Mouse (Mus musculus): ENCODE results near the gene Wrnip1. TPM values are rescaled to one million over a fixed set of nuclear protein-coding genes. Genes with fewer than 3 reads are reported as not detected.

The Wrnip1 gene
- polyA plus RNA-seq, 1 experiment from 2014 or later = 15.6 TPM

DNA sequence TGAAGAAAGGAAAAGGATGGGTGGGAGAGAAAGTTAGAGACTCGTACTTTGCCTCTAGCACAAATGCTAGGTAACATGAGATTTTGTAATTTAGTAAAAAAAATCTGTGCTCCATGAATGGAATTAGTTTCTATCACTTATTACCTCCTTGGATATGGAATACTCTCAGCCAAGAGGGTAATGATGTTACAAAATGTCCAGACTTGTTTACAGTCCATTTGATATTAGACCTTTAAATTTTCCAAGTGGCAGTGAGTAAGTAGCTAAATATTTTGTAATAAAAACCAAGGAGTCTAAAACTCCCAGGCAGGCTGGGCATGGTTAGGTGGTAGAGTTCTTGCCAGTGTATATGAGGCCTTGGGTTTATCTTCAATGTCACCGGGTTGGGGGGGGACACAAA is 14.3 kb upstream of the Wrnip1 start:
- no peak overlapping the region for H3K4me2 ChIP-seq (replicated peaks; ENCODE audit: low read depth)
- H3K27ac ChIP-seq (ENCODE audit: low read depth, low read length) = no peak overlapping the region
- no peaks in the 10 kb centered on the region for H3K27me3 ChIP-seq (replicated peaks; ENCODE audit: control insufficient read depth, insufficient read depth, low read length)
- TF ChIP-seq CTCF (IDR thresholded peaks at IDR 0.05; ENCODE audit: low read depth) = no peak
- WGBS = 71% methylated on average over 2 of the region's 2 CpGs
- H3K36me3 ChIP-seq (ENCODE audit: control insufficient read depth, insufficient read depth) = no peaks in the 10 kb centered on the region
- no peak overlapping the region for H3K4me3 ChIP-seq (ENCODE audit: low read depth, low read length)
- H3K9ac ChIP-seq (ENCODE audit: low read depth, low read length) = no peak overlapping the region
- H3K9me3 ChIP-seq (ENCODE audit: control insufficient read depth) = no peaks in the 10 kb centered on the region
- H3K4me1 ChIP-seq (replicated peaks; ENCODE audit: control insufficient read depth, insufficient read depth, low read length) = no peaks in the 10 kb centered on the region
- ATAC-seq = no peak

DNA sequence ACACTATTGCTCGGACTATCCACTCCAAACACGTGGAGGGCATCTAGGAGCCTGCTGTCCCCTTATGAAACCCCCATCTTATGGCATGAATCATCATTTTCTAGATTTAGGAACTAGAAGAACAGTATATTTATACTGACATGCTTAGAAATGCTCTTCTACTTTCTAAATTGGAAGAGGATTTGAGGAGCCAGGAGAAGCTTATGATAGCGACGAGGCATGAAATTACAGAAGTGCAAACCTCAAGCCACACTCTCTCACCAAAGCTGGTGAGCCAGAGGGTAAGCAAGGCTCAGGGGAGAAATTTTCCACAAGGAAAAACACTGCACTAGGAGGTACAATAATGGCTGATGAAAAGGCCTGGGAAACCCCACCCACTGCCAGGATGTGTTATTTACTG is 12.1 kb upstream of the Wrnip1 start:
- 75% methylated on average over 4 of the region's 4 CpGs for WGBS
- TF ChIP-seq CTCF (IDR thresholded peaks at IDR 0.05; ENCODE audit: low read depth) = no peak
- no peak overlapping the region for H3K4me2 ChIP-seq (replicated peaks; ENCODE audit: low read depth)

DNA sequence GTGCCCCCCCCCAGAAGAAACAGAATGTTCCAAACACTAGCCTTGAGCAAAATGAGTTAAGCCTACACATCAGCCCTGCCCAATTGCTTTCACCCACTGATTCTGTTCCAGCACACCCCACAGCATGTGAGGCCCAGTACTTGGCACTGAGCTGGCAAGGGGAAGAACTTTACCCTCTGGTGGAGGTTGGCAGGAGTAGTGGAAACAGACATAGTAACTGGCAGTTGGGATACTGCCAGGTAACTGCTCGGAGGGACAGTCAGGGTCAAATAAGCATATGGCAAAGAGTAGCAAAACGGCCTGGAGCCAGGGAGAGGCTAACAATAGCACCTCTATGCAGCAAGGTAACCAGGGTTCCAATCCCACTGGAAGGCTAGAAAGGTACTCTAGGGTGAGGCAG is 7.2 kb upstream of the Wrnip1 start:
- Histone ChIP-seq H3K9ac (ENCODE audit: low read depth, low read length) (no peak overlapping the region), H3K4me1 (replicated peaks; ENCODE audit: control insufficient read depth, insufficient read depth, low read length) (no peaks in the 10 kb centered on the region), H3K4me2 (replicated peaks; ENCODE audit: low read depth) (no peak overlapping the region), H3K4me3 (ENCODE audit: low read depth, low read length) (no peak overlapping the region), H3K27ac (ENCODE audit: low read depth, low read length) (no peak overlapping the region), H3K27me3 (replicated peaks; ENCODE audit: control insufficient read depth, insufficient read depth, low read length) (no peaks in the 10 kb centered on the region), H3K9me3 (ENCODE audit: control insufficient read depth) (no peaks in the 10 kb centered on the region), H3K36me3 (ENCODE audit: control insufficient read depth, insufficient read depth) (no peaks in the 10 kb centered on the region)
- peak; percentile 31 for ATAC-seq
- TF ChIP-seq CTCF (IDR thresholded peaks at IDR 0.05; ENCODE audit: low read depth) = no peak
- 58% methylated on average over 2 of the region's 2 CpGs for WGBS

More for the DNA sequence above, 12.1 kb upstream of the Wrnip1 start:
- Histone ChIP-seq H3K9me3 (ENCODE audit: control insufficient read depth) (no peaks in the 10 kb centered on the region), H3K4me3 (ENCODE audit: low read depth, low read length) (no peak overlapping the region), H3K36me3 (ENCODE audit: control insufficient read depth, insufficient read depth) (no peaks in the 10 kb centered on the region), H3K4me1 (replicated peaks; ENCODE audit: control insufficient read depth, insufficient read depth, low read length) (no peaks in the 10 kb centered on the region), H3K9ac (ENCODE audit: low read depth, low read length) (no peak overlapping the region), H3K27me3 (replicated peaks; ENCODE audit: control insufficient read depth, insufficient read depth, low read length) (no peaks in the 10 kb centered on the region), H3K27ac (ENCODE audit: low read depth, low read length) (no peak overlapping the region)
- ATAC-seq = no peak

DNA sequence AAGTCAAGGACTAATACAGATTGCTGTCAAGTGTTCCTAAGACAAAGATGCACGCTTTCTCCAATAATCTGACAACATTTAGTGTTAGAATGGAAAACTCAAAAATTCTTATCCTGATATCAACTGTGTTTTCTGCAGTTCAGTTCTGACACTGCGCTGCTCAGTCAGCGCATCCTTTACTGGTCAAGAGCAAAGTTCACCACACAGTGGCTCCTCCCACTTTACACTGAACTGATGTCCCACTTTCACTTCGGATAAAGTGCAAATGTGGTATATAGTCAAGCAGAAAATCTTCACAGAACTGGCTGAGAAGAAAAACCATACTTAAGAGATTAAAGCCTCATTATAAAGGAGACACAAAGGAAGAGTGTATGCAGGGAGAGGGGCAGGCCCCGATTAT is 6.7 kb upstream of the Wrnip1 start:
- H3K27ac ChIP-seq (ENCODE audit: low read depth, low read length) = no peak overlapping the region
- H3K4me3 ChIP-seq (ENCODE audit: low read depth, low read length) = no peak overlapping the region
- peak; percentile 59; the same call in 1 of the 2 replicates for ATAC-seq
- no peak overlapping the region for H3K4me2 ChIP-seq (replicated peaks; ENCODE audit: low read depth)
- TF ChIP-seq CTCF (IDR thresholded peaks at IDR 0.05; ENCODE audit: low read depth) = no peak
- H3K9ac ChIP-seq (ENCODE audit: low read depth, low read length) = no peak overlapping the region
- H3K4me1 ChIP-seq (replicated peaks; ENCODE audit: control insufficient read depth, insufficient read depth, low read length) = no peaks in the 10 kb centered on the region
- 77% methylated on average over 5 of the region's 5 CpGs for WGBS
- no peaks in the 10 kb centered on the region for H3K9me3 ChIP-seq (ENCODE audit: control insufficient read depth)
- no peaks in the 10 kb centered on the region for H3K27me3 ChIP-seq (replicated peaks; ENCODE audit: control insufficient read depth, insufficient read depth, low read length)
- H3K36me3 ChIP-seq (ENCODE audit: control insufficient read depth, insufficient read depth) = no peaks in the 10 kb centered on the region

DNA sequence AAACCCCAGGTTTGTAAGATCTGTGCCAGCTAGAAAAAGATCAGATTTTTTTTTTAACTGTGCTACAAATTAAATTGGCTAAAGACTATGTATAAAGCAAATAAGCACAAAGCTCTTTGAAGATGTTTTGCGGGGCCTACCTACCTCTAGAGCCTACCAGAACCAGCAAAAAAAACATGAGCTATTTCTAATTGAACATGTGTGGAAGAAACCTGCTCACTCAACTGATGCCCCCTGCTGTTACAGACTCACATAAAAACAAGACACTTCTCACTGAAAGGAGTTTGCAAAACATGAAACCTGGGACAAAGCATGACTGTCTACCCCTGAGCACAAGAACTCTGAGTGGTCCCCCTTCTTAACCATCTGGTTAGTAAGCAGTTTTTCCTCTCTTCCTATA is 4.8 kb upstream of the Wrnip1 start:
- Histone ChIP-seq H3K4me2 (replicated peaks; ENCODE audit: low read depth) (no peak overlapping the region), H3K9ac (ENCODE audit: low read depth, low read length) (no peak overlapping the region), H3K27ac (ENCODE audit: low read depth, low read length) (no peak overlapping the region), H3K4me3 (ENCODE audit: low read depth, low read length) (no peak overlapping the region), H3K36me3 (ENCODE audit: control insufficient read depth, insufficient read depth) (no peaks in the 10 kb centered on the region), H3K4me1 (replicated peaks; ENCODE audit: control insufficient read depth, insufficient read depth, low read length) (no peaks in the 10 kb centered on the region), H3K27me3 (replicated peaks; ENCODE audit: control insufficient read depth, insufficient read depth, low read length) (no peaks in the 10 kb centered on the region), H3K9me3 (ENCODE audit: control insufficient read depth) (no peaks in the 10 kb centered on the region)
- 92% methylated on average over 1 of the region's 1 CpGs for whole genome bisulfite sequencing
- ATAC-seq = no peak
- TF ChIP-seq CTCF (IDR thresholded peaks at IDR 0.05; ENCODE audit: low read depth) = peak; percentile 33

DNA sequence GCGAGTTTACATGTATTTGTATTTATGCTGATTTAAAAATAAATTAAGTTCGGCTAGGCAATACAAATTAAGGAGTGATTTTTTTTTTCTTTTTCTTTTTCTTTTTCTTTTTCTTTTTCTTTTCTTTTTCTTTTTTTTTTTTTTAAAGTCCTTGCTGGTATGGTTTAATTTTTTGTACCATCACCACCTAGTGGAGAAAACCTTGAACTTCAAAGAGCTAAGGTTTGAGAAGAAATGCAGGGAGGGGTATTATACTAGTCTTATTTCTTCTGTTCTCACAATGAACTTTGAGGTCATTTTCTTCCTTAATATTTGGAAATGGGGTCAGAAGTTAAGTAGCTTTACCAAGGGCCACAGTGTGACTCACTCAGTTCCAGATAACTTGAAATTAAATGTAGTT is 2.7 kb upstream of the Wrnip1 start:
- no peak overlapping the region for H3K27ac ChIP-seq (ENCODE audit: low read depth, low read length)
- H3K36me3 ChIP-seq (ENCODE audit: control insufficient read depth, insufficient read depth) = no peaks in the 10 kb centered on the region
- H3K4me1 ChIP-seq (replicated peaks; ENCODE audit: control insufficient read depth, insufficient read depth, low read length) = no peaks in the 10 kb centered on the region
- H3K4me2 ChIP-seq (replicated peaks; ENCODE audit: low read depth) = no peak overlapping the region
- no peaks in the 10 kb centered on the region for H3K9me3 ChIP-seq (ENCODE audit: control insufficient read depth)
- no peak overlapping the region for H3K9ac ChIP-seq (ENCODE audit: low read depth, low read length)
- WGBS = 66% methylated on average over 2 of the region's 2 CpGs
- no peaks in the 10 kb centered on the region for H3K27me3 ChIP-seq (replicated peaks; ENCODE audit: control insufficient read depth, insufficient read depth, low read length)
- peak; percentile 43 for TF ChIP-seq CTCF (IDR thresholded peaks at IDR 0.05; ENCODE audit: low read depth)
- H3K4me3 ChIP-seq (ENCODE audit: low read depth, low read length) = no peak overlapping the region
- ATAC-seq = no peak

DNA sequence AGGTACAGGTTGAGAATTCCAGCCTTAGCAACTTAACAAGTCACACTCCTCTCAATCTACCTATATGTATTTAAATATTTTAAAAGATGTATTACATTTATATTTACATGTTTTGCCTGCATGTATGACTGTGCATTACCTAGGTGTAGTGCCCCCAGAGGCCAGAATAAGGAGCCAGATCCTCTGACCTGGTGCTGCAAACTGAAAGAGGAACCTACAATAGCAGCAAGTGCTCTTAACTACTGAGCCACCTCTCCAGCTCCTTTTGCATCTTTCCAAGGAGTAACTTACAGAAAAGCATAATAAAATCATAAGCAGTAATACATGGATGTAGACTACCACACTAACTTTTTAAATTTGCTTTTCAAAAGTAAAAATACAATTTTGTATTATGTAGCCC is 979 bp upstream of the Wrnip1 start:
- no peak overlapping the region for H3K9ac ChIP-seq (ENCODE audit: low read depth, low read length)
- ATAC-seq = no peak
- no peaks in the 10 kb centered on the region; the same call in 1 of the 2 replicates for H3K36me3 ChIP-seq (ENCODE audit: control insufficient read depth, insufficient read depth)
- peak; percentile 63 for TF ChIP-seq CTCF (IDR thresholded peaks at IDR 0.05; ENCODE audit: low read depth)
- H3K27ac ChIP-seq (ENCODE audit: low read depth, low read length) = peak overlapping the region; percentile 73
- no peaks in the 10 kb centered on the region for H3K9me3 ChIP-seq (ENCODE audit: control insufficient read depth)
- no peaks in the 10 kb centered on the region for H3K27me3 ChIP-seq (replicated peaks; ENCODE audit: control insufficient read depth, insufficient read depth, low read length)
- peak overlapping the region; percentile 75 for H3K4me3 ChIP-seq (ENCODE audit: low read depth, low read length)
- no peaks in the 10 kb centered on the region for H3K4me1 ChIP-seq (replicated peaks; ENCODE audit: control insufficient read depth, insufficient read depth, low read length)
- peak overlapping the region; percentile 76 for H3K4me2 ChIP-seq (replicated peaks; ENCODE audit: low read depth)

Data from intestine, postnatal 0 days (tissue).